Mouse (Mus musculus): ENCODE data around the gene E130208F15Rik. TPM values are rescaled to one million over a fixed set of nuclear protein-coding genes. Genes with fewer than 3 reads are reported as not detected.

E130208F15Rik gene
- polyA plus RNA-seq, 1 experiment from 2014 or later, result not detected

GRCm38 (mm10) chr7:30289714-30290399 lies 31.7 kb upstream of the E130208F15Rik start:
- Histone ChIP-seq H3K9me3 (no peaks in the 10 kb centered on the region), H3K36me3 (peaks cover 15% of the 10 kb centered on the region), H3K4me1 (replicated peaks) (peaks cover 47% of the 10 kb centered on the region), H3K27me3 (no peaks in the 10 kb centered on the region), H3K4me2 (no peak overlapping the region), H3K27ac (replicated peaks) (no peak overlapping the region), H3K9ac (no peak overlapping the region), H3K4me3 (no peak overlapping the region)
- ATAC-seq (ENCODE audit: low read depth), result peak; percentile 15; the same call in 1 of the 2 replicates
- WGBS, result 49% methylated on average over 10 of the region's 10 CpGs

DNA sequence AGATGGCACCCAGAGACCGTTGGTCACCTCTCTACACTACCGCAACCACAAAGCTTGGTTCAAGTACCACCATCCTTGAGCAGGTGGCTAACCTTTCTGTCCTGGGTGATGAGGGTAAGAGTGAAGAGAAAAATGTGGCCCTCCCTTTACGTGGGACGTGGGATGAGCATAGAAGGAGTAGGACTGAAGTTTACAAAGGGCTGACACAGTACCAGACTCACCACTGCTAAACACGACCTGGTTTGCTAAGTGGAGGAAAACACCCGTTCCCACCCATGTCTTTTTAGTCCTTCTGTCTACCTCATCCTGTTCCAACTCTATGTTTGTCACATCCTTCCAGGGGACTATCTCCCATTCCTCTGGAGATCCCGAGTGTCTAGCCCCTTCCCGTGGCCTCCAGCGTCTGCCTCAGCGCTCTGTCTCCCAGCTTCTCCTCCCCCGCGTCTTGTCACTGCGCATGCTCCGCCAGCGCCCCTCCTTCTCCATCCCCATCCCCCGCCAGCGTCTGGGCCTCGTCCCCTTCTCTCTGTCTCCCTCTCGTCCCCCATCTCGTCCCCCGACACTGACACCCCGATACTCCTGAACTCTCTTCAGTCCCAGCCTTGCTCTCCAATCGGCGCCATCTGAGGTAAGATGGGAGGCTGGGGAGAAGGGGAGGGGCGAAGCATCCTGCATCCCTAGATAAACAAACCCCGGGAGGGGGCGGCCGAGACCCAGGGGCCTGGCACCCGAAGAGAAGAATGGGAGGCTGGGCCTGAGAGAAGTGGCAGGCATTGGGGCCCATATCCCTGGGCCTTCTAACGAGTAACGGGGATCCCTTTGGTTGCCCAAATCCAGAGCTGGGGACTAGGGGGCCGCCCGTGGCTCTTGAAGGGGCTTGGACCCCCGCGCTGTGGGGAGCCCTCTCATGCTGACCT lies 30.1 kb upstream of the E130208F15Rik start, which contains the start of gene Clip3:
TSS of gene Clip3 (plus strand) at position 514 of the 917 bp plus-strand sequence.
- 7% methylated on average over 35 of the region's 35 CpGs for WGBS
- H3K36me3 ChIP-seq, result peaks cover 32% of the 10 kb centered on the region
- ATAC-seq (ENCODE audit: low read depth), result peak; percentile 88

DNA sequence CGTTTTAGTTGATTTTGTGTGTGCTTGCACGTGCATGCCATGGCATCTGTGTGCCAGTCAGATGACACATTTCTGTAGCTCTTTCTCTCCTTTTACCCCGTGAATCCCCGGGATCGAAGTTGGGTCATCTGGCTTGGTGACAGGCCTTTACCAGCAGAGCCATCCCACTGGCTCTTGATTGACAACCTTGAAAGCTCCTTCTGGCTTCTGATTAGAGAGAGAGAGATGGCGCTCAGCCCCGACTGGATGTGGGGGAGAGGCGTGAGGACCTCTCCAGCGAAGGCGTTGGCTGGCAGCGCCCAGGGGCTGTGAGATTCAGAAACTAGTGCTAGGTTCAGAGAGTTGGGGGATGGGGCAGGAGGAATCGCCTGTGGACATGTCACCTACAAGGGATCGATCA lies 27.7 kb upstream of the E130208F15Rik start:
- Histone ChIP-seq H3K4me2 (peak overlapping the region; percentile 22; the same call in 1 of the 2 replicates), H3K9ac (0 out of 2 replicates have a peak overlapping the region, but pooled peaks have one; percentile 14)

More for the DNA sequence above, 30.1 kb upstream of the E130208F15Rik start, which contains the start of gene Clip3:
- peak within 1 kb of the TSS; percentile 95 for H3K9ac ChIP-seq
- H3K27ac ChIP-seq (replicated peaks), result peak within 1 kb of the TSS; percentile 85
- peak within 1 kb of the TSS; percentile 89 for H3K4me2 ChIP-seq
- no peaks in the 10 kb centered on the region for H3K27me3 ChIP-seq
- H3K9me3 ChIP-seq, result no peaks in the 10 kb centered on the region
- peak within 1 kb of the TSS; percentile 78 for H3K4me3 ChIP-seq
- H3K4me1 ChIP-seq (replicated peaks), result peaks cover 52% of the 10 kb centered on the region

GRCm38 (mm10) chr7:30294296-30294695 lies 27.2 kb upstream of the E130208F15Rik start:
- H3K36me3 ChIP-seq, result peaks cover 60% of the 10 kb centered on the region
- no peak overlapping the region for H3K4me2 ChIP-seq
- no peak for ATAC-seq (ENCODE audit: low read depth)
- no peaks in the 10 kb centered on the region for H3K27me3 ChIP-seq
- 89% methylated on average over 5 of the region's 5 CpGs for WGBS
- H3K9me3 ChIP-seq, result no peaks in the 10 kb centered on the region
- 0 out of 2 replicates have a peak overlapping the region, but pooled peaks have one; percentile 14 for H3K9ac ChIP-seq
- H3K27ac ChIP-seq (replicated peaks), result no peak overlapping the region
- H3K4me3 ChIP-seq, result no peak overlapping the region
- H3K4me1 ChIP-seq (replicated peaks), result peaks cover 51% of the 10 kb centered on the region

More for the DNA sequence above, 27.7 kb upstream of the E130208F15Rik start:
- no peak for ATAC-seq (ENCODE audit: low read depth)
- 85% methylated on average over 13 of the region's 13 CpGs for WGBS
- Histone ChIP-seq H3K4me3 (no peak overlapping the region), H3K9me3 (no peaks in the 10 kb centered on the region), H3K4me1 (replicated peaks) (peaks cover 52% of the 10 kb centered on the region), H3K27ac (replicated peaks) (no peak overlapping the region), H3K27me3 (no peaks in the 10 kb centered on the region), H3K36me3 (peaks cover 55% of the 10 kb centered on the region)

DNA sequence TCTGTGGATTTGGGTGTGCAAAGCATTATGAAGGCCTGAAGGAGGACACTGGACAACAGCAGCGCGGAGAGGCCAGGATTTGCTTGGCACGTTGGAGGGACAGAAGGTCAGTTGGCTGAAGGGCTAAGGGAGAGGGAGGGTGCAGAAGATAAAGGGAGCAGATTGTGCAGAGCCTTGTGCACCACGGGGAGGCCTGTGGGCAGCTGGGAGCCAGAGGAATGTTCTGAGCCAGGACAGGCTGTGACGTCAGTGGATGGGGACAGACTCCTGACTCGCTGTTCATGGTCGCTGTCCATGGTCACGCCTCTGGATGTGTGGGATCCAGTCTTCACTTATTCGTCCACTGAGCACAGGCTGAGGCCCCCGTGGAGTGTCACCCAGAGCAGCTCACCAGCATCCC lies 26.4 kb upstream of the E130208F15Rik start:
- ATAC-seq (ENCODE audit: low read depth), result no peak
- H3K27me3 ChIP-seq, result no peaks in the 10 kb centered on the region
- WGBS, result 74% methylated on average over 10 of the region's 10 CpGs
- peaks cover 42% of the 10 kb centered on the region for H3K4me1 ChIP-seq (replicated peaks)
- peaks cover 68% of the 10 kb centered on the region for H3K36me3 ChIP-seq
- no peak overlapping the region for H3K4me3 ChIP-seq
- H3K9ac ChIP-seq, result peak overlapping the region; percentile 0; the same call in 1 of the 2 replicates
- H3K9me3 ChIP-seq, result no peaks in the 10 kb centered on the region
- H3K4me2 ChIP-seq, result no peak overlapping the region
- H3K27ac ChIP-seq (replicated peaks), result no peak overlapping the region

- no peaks in the 10 kb centered on the region for H3K9me3 ChIP-seq
- WGBS, result 94% methylated on average over 15 of the region's 15 CpGs
- no peaks in the 10 kb centered on the region for H3K27me3 ChIP-seq
- ATAC-seq (ENCODE audit: low read depth), result no peak
- H3K4me2 ChIP-seq, result no peak overlapping the region
- H3K27ac ChIP-seq (replicated peaks), result no peak overlapping the region
- no peak overlapping the region for H3K4me3 ChIP-seq
- H3K4me1 ChIP-seq (replicated peaks), result peaks cover 32% of the 10 kb centered on the region
- peaks cover 82% of the 10 kb centered on the region for H3K36me3 ChIP-seq
- H3K9ac ChIP-seq, result no peak overlapping the region
These were observed 24.7 kb upstream of the E130208F15Rik start for GRCm38 (mm10) chr7:30296816-30297215.

DNA sequence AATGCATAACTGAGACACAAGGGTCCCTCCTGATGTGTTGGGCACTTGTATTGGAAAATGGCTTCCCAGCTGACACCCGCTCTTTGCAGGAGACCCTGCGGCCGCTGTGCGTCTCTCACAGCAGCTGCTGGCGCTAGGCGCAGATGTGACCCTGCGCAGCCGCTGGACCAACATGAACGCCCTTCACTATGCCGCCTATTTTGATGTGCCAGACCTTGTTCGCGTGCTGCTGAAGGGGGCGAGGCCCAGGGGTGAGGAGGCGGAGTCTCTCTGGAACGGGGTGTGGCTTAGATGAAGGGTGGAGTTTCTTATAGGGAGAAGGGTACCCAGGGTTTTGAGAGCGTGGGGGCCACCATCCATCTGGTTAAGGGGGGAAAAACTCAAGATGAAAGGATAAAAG lies 24.3 kb upstream of the E130208F15Rik start:
- H3K27ac ChIP-seq (replicated peaks), result no peak overlapping the region
- no peaks in the 10 kb centered on the region for H3K9me3 ChIP-seq
- H3K9ac ChIP-seq, result no peak overlapping the region
- no peak for ATAC-seq (ENCODE audit: low read depth)
- H3K4me3 ChIP-seq, result no peak overlapping the region
- 87% methylated on average over 16 of the region's 16 CpGs for WGBS
- peaks cover 87% of the 10 kb centered on the region for H3K36me3 ChIP-seq
- no peak overlapping the region for H3K4me2 ChIP-seq
- H3K27me3 ChIP-seq, result no peaks in the 10 kb centered on the region
- H3K4me1 ChIP-seq (replicated peaks), result peaks cover 29% of the 10 kb centered on the region

GRCm38 (mm10) chr7:30300914-30301313 lies 20.6 kb upstream of the E130208F15Rik start:
- Histone ChIP-seq H3K4me1 (replicated peaks) (no peaks in the 10 kb centered on the region), H3K4me2 (no peak overlapping the region), H3K9me3 (no peaks in the 10 kb centered on the region), H3K4me3 (no peak overlapping the region), H3K27me3 (no peaks in the 10 kb centered on the region), H3K9ac (no peak overlapping the region), H3K27ac (replicated peaks) (no peak overlapping the region), H3K36me3 (peaks cover 90% of the 10 kb centered on the region)
- no peak for ATAC-seq (ENCODE audit: low read depth)
- 61% methylated on average over 3 of the region's 3 CpGs for WGBS

DNA sequence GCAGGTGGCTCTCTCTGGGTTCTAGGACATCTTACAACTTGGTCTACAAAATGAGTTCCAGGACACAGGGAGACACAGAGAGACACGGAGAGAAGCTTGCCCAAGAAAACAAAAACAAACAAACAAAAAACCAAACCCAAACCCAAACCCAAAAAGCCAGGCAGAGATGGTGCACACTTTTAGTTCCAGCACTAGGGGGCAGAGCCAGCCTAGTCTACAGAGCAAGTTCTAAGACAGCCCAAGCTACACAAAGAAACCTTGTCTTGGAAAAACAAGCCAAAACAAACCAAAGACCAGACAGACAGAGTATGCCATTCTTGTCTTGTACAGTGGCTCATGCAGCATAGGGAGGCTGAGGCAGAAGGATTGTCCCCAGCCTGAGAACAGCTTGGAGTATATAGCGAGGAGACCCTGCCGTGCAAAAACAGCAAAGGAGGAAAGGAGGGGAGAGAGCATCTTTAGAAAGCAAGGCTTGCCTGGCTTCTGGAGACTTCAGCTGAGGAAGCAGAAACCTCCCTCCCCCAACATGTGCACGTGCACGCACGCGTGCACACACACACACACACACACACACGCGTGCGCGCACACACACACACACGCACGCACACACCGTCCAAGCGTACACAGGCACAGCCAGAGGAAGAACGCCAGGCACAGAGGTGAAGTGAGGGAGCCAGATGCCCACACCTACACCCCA lies 15.3 kb upstream of the E130208F15Rik start:
- Histone ChIP-seq H3K9me3 (no peaks in the 10 kb centered on the region), H3K4me1 (replicated peaks) (peaks cover 24% of the 10 kb centered on the region), H3K27me3 (no peaks in the 10 kb centered on the region), H3K27ac (replicated peaks) (no peak overlapping the region), H3K4me3 (no peak overlapping the region), H3K9ac (no peak overlapping the region; the same call in 1 of the 2 replicates), H3K4me2 (no peak overlapping the region), H3K36me3 (peaks cover 64% of the 10 kb centered on the region)
- ATAC-seq (ENCODE audit: low read depth), result no peak
- WGBS, result 89% methylated on average over 16 of the region's 16 CpGs

DNA sequence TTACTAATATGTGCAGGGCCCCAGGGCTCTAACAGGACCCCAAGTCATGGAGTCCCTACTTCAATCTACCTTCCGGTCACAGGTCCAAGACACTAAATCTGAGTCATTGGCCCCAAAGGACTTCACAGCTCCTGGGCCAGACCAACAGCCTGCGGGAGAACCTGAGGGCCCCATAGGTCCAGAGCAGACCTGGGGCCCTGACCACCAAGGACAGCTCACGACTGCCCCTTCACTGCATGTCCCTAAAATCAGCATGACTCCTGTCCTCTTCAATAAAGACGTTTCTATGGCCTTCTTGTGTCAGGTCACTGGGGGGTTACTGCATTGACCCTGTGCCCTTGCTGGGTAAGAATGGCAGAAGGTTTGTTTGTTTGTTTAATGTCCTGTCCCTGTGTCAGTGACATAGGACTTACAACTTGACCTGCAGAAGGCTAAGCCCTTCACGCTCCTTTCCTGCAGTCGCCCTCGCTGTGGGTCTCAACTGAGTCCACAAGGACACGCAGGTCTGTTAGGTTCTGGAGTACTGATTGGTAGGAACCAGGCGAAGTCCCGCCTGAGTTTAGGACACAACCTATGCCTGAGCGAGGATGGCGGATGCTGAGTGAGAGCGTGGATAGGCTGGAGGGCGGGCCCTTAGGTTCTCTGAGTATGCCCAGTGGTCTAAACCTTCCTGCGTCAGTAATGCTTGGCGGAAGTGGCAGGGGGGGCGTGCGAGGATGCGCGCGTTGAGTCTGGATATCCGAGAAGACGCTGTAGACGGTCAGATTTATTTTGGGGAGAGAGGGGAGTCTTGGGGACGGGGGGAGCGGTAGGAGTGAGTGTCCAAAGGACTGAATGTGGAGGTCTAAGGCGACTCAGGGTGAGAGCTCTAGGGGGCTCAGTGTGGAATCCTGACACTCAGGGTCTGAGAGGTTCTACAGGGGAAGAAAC lies 13.2 kb upstream of the E130208F15Rik start, which contains the start of gene Alkbh6:
TSS of gene Alkbh6 (plus strand) at position 642 of the 930 bp plus-strand sequence.
- H3K27ac ChIP-seq (replicated peaks), result peak within 1 kb of the TSS; percentile 84
- H3K36me3 ChIP-seq, result peaks cover 63% of the 10 kb centered on the region
- peaks cover 24% of the 10 kb centered on the region for H3K4me1 ChIP-seq (replicated peaks)
- peak within 1 kb of the TSS; percentile 68 for H3K4me3 ChIP-seq
- peak; percentile 99 for ATAC-seq (ENCODE audit: low read depth)
- no peaks in the 10 kb centered on the region for H3K9me3 ChIP-seq
- H3K27me3 ChIP-seq, result no peaks in the 10 kb centered on the region
- WGBS, result 3% methylated on average over 27 of the region's 27 CpGs
- H3K9ac ChIP-seq, result peak within 1 kb of the TSS; percentile 81
- peak within 1 kb of the TSS; percentile 91 for H3K4me2 ChIP-seq
